Mouse (Mus musculus) cerebellum, adult 2 months (tissue): ENCODE measurements around the gene E2f6.

ENCODE experiments used
- CTCF ChIP-seq: fragments of 200-500 bp; IDR thresholded peaks from 2 replicates; pipeline ENCODE4 v1.5.1; 2011; ENCODE audit warnings: low read depth, mild to moderate bottlenecking, control low read depth, low read length, moderate library complexity, borderline replicate concordance; ENCODE audit not compliant: insufficient read depth
- POLR2A ChIP-seq: fragments of 200-500 bp; IDR thresholded peaks from 2 replicates; pipeline ENCODE4 v1.6.1; 2011; ENCODE audit warnings: low read length, control low read depth, borderline replicate concordance; ENCODE audit not compliant: insufficient read depth

DNA sequence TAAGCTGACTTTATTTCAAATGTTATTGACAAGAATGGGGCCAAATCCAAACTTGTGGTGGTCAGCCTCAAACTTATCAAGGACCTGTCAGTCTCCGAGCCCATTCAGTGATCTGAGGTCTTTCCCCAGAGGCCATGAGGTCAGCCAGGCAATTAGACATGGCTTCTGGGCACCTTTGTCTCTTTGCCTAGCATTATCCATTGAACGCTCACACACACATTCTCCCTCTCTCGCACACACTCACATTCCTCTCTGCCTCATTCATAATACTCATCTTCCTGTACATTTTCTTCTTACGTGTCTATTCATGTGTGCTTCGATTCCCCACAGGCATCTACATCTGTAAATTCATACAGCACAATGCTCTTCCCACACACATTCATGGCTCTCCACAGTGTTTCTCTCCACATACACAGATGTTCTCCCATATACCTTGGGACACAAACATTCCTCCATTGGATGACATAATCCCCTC is 6.8 kb upstream of the E2f6 start:
- TF ChIP-seq CTCF: no peak
- TF ChIP-seq POLR2A: no peak
